Mouse (Mus musculus): ENCODE data around the gene Tekt5. TPM values are rescaled to one million over a fixed set of nuclear protein-coding genes. Genes with fewer than 3 reads are reported as not detected.

The Tekt5 gene
- polyA plus RNA-seq, 1 experiment from 2014 or later: 18.3 TPM

- Histone ChIP-seq H3K4me1 (ENCODE audit: control insufficient read depth, insufficient read depth, low read length) (peaks cover 10% of the 10 kb centered on the region), H3K9ac (ENCODE audit: low read depth, low read length) (no peak overlapping the region), H3K36me3 (ENCODE audit: control insufficient read depth, insufficient read depth, low read length) (no peaks in the 10 kb centered on the region), H3K4me3 (ENCODE audit: low read depth, low read length) (no peak overlapping the region), H3K27me3 (ENCODE audit: control insufficient read depth, insufficient read depth, low read depth, low read length) (peaks cover 20% of the 10 kb centered on the region), H3K27ac (ENCODE audit: low read length) (no peak overlapping the region), H3K9me3 (replicated peaks; ENCODE audit: control insufficient read depth, low read length, poor library complexity, severe bottlenecking) (no peaks in the 10 kb centered on the region), H3K4me2 (ENCODE audit: low read length) (no peak overlapping the region)
- 88% methylated on average over 4 of the region's 4 CpGs for WGBS
- ATAC-seq: no peak
These were observed 83.3 kb downstream of the Tekt5 start for GRCm38 (mm10) chr16:10311989-10312388.

- Histone ChIP-seq H3K27me3 (ENCODE audit: control insufficient read depth, insufficient read depth, low read depth, low read length) (peaks cover 20% of the 10 kb centered on the region), H3K36me3 (ENCODE audit: control insufficient read depth, insufficient read depth, low read length) (no peaks in the 10 kb centered on the region), H3K27ac (ENCODE audit: low read length) (no peak overlapping the region), H3K4me3 (ENCODE audit: low read depth, low read length) (no peak overlapping the region), H3K4me2 (ENCODE audit: low read length) (no peak overlapping the region), H3K9ac (ENCODE audit: low read depth, low read length) (no peak overlapping the region), H3K4me1 (ENCODE audit: control insufficient read depth, insufficient read depth, low read length) (peaks cover 10% of the 10 kb centered on the region), H3K9me3 (replicated peaks; ENCODE audit: control insufficient read depth, low read length, poor library complexity, severe bottlenecking) (no peaks in the 10 kb centered on the region)
- no peak for ATAC-seq
- WGBS: 67% methylated on average over 3 of the region's 3 CpGs
These were observed 84.2 kb downstream of the Tekt5 start for GRCm38 (mm10) chr16:10311086-10311485.

- H3K27me3 ChIP-seq (ENCODE audit: control insufficient read depth, insufficient read depth, low read depth, low read length): peaks cover 20% of the 10 kb centered on the region
- H3K4me1 ChIP-seq (ENCODE audit: control insufficient read depth, insufficient read depth, low read length): peaks cover 10% of the 10 kb centered on the region
- H3K27ac ChIP-seq (ENCODE audit: low read length): no peak overlapping the region
- no peaks in the 10 kb centered on the region for H3K36me3 ChIP-seq (ENCODE audit: control insufficient read depth, insufficient read depth, low read length)
- H3K9ac ChIP-seq (ENCODE audit: low read depth, low read length): no peak overlapping the region
- no peak overlapping the region for H3K4me3 ChIP-seq (ENCODE audit: low read depth, low read length)
- no peaks in the 10 kb centered on the region for H3K9me3 ChIP-seq (replicated peaks; ENCODE audit: control insufficient read depth, low read length, poor library complexity, severe bottlenecking)
- H3K4me2 ChIP-seq (ENCODE audit: low read length): no peak overlapping the region
- WGBS: 88% methylated on average over 5 of the region's 5 CpGs
- no peak for ATAC-seq
These were observed 84.8 kb downstream of the Tekt5 start for GRCm38 (mm10) chr16:10310507-10310906.

Other genes with a start within 250 kb of the Tekt5 start
- 0.27 and 0.36 TPM in 2 replicates for gene Rpl39l, start 225.3 kb downstream of the Tekt5 start, polyA plus RNA-seq (2015; fragmentation: Nextera tagmentation; extraction: Ambion mirVana)
- 0.08 TPM in 1 of 2 replicates, not detected in the other for gene Atf7ip2, start 202.8 kb downstream of the Tekt5 start, polyA plus RNA-seq (2015; fragmentation: Nextera tagmentation; extraction: Ambion mirVana)
- 10.8 and 18.8 TPM in 2 replicates for gene Emp2, start 81.5 kb downstream of the Tekt5 start, polyA plus RNA-seq (2015; fragmentation: Nextera tagmentation; extraction: Ambion mirVana)
- 43.6 and 45.3 TPM in 2 replicates for gene Nubp1, start 16.5 kb upstream of the Tekt5 start, polyA plus RNA-seq (2015; fragmentation: Nextera tagmentation; extraction: Ambion mirVana)
- gene Tvp23a, start 51.9 kb upstream of the Tekt5 start, polyA plus RNA-seq (2015; fragmentation: Nextera tagmentation; extraction: Ambion mirVana): 54.2 and 54.7 TPM in 2 replicates
- gene Ciita, start 84.6 kb upstream of the Tekt5 start, polyA plus RNA-seq (2015; fragmentation: Nextera tagmentation; extraction: Ambion mirVana): 0.53 and 0.71 TPM in 2 replicates
- gene Dexi, start 147.6 kb upstream of the Tekt5 start, polyA plus RNA-seq (2015; fragmentation: Nextera tagmentation; extraction: Ambion mirVana): 12.7 and 13.3 TPM in 2 replicates
- gene Clec16a, start 149.8 kb upstream of the Tekt5 start, polyA plus RNA-seq (2015; fragmentation: Nextera tagmentation; extraction: Ambion mirVana): 70.0 and 74.0 TPM in 2 replicates